Mouse (Mus musculus) urinary bladder, adult 2 months (tissue): Measurements from ENCODE around the gene Alpk3. TPM values are rescaled to one million over a fixed set of nuclear protein-coding genes. Genes with fewer than 3 reads are reported as not detected.

Source experiments
- DNase-seq: peaks from one replicate; pipeline ENCODE4 v3.0.0; 2022; ENCODE audit warnings: low spot score
- polyA plus RNA-seq: library from polyadenylated mRNA; depleted of rRNA; stranded (reverse); fragments of >200 nt; gene quantifications from 2 replicates; pipeline ENCODE4 v1.2.3, GENCODE M21; 2012; rRNA removed

Gene Alpk3
- polyA plus RNA-seq = 0.03 and 0.13 TPM in 2 replicates

GRCm38 (mm10) chr7:81057471-81057870, at the start of gene Alpk3:
Gene Alpk3, plus strand, starts transcription at chr7:81057600.
- no peak for DNase-seq

DNA sequence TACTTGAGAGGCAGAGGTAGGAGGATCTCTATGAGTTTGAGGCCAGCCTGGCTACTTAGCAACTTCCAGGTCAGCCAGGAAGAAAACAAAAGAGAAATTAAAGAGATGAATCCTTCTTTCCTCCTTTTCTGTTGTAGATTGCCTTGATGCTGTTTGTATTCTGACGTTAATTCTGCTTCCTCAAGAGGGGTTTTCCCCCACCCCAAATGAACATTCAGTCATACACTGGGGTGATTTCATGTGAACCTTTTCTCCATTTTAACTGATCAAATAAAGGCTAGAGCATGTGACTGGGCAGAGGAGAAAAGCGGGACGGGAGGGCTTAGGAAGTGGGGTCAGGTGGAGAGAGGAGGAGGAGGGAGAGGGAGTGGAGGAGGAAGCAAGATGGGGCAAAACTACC, 49.1 kb upstream of the Alpk3 start:
- no peak for DNase-seq

DNA sequence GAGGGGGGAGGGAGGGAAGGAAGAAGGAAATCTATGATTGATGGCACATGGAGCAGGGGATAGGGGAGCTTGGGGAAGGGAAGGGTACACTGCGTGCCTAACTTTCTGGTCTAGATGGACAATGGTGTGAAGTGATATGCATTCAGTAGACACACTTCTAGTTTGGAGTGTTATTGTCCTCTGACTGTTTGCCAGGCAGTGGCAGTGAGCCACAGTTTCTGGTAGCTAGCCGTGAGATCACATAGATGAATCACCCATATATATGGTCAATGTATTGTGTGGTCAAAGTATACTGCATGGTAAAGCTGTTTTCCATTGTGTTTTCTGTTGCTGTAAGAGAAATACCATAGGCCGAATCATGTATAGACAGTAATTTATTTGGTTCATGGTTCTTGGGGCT, 45.8 kb upstream of the Alpk3 start:
- no peak for DNase-seq

- DNase-seq = no peak
Observed at GRCm38 (mm10) chr7:81020307-81020706, 37.1 kb upstream of the Alpk3 start.

GRCm38 (mm10) chr7:81022731-81023130, 34.7 kb upstream of the Alpk3 start:
- no peak for DNase-seq

- DNase-seq = no peak
Observed at GRCm38 (mm10) chr7:81024118-81024517, 33.3 kb upstream of the Alpk3 start.

GRCm38 (mm10) chr7:81024651-81025050, 32.7 kb upstream of the Alpk3 start:
- no peak for DNase-seq

DNA sequence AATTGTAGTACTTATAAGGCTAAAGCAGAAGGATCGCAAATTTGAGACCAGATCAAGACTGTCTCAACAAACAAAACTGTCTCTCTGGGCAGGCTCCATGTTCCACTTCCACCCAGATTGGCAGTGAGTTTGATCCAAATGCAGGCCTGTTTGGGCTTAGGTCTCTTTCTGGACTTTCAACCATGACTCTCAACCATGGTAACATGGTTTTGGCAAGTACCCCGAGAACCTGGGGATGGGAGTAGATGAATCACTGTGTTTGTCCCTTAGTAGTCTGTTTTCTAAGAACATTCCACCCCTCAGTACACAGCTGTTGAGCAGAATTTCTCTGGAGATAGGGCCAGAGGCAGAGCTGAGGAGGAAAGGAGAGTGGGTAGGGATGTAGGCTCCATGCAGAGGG, 31.6 kb upstream of the Alpk3 start:
- DNase-seq = no peak

DNA sequence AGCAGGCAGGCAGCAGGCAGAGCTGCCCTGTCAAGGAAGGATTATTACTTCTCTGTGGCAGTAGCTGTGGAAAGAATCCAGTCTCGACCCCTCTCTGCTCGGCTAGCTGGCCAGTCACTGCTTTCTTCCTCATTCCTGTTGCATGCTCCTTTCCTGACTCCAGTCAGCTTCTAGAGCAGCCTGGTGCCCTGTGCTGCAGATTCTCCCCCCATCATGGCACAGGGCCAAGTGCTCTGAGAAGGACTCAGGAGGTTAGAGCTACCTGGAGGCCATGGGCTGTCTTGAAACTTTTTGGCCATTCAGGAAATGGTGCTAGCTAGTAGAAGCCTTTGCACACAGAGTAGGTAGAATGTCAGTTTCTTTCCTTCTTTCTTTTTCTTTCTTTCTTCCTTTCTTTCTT, 17.7 kb upstream of the Alpk3 start:
- no peak for DNase-seq

- no peak for DNase-seq
Observed at GRCm38 (mm10) chr7:81043023-81043620, 14.3 kb upstream of the Alpk3 start.

DNA sequence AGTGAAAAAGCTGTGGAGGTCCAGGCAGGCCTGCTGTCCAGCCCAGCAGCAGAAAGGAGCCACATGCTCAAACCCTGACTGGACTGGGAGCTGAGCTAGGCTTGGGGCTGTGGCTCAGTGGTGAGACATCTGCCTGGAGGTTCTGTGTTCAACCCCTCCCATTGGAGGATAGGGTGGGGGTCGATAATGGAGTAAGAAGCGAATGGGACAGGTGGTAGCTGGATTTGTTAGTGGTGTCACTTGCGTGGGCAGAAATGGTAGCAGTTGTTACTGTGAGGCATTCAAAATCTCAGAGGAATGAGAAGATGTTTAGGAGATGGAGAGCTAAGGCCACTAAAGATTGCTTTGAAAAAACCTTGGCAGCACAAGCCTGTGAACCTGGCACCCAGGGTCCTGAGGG, 9.6 kb upstream of the Alpk3 start:
- DNase-seq = no peak

- DNase-seq = no peak
Observed at GRCm38 (mm10) chr7:81048513-81048912, 8.9 kb upstream of the Alpk3 start.

DNA sequence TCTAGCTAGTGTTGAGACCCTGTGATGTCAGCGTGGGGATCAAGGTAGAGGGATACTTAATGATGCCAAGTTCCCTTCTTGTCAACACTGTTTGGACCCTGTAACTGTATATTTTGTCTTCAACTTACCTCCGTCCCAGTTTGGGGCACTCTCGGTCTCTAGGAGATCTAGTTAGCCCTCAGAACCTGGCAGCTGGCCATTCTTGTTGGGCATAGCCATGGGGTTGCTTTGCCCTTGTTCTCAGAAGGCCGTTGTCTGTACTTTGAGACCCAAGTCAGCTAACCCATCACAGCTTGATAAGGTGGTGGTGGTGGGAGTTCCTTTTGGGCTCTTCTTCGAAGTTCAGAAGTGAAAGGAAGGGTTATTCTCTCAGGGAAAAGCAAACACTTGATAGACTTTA, 7.4 kb upstream of the Alpk3 start:
- no peak for DNase-seq

DNA sequence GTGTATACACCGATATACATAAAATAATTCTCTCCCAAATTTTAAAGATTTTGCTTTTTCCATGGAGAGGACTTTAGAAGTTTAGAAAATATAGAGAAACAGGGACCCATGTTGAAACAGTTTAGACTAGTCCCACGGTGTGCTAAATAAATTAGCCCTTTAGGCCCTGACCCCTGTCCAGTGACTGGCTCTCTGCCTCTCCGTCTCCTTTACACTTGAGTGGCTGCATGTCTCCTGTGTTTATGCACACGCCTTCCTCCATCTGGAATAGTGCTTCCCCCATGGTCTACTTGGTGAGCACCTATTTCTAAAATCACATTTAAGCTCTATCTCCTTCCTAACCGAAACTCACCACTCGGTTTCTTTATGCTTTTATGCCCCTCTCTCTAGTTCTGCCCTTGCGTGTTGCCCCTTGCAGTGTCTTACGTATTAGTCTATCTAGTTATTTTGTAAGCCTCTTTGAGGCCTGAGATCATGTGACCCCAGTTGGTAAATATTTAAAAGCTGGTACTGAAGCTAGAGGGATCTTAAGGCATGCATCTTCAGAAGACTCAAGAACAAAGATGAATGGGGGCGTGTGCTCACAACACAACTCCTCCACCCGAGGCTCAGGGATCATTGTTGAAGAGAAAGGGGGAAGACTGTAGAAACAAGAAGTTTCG, 1.6 kb upstream of the Alpk3 start:
- DNase-seq = no peak

GRCm38 (mm10) chr7:81057901-81058711, 706 bp downstream of the Alpk3 start:
- no peak for DNase-seq

DNA sequence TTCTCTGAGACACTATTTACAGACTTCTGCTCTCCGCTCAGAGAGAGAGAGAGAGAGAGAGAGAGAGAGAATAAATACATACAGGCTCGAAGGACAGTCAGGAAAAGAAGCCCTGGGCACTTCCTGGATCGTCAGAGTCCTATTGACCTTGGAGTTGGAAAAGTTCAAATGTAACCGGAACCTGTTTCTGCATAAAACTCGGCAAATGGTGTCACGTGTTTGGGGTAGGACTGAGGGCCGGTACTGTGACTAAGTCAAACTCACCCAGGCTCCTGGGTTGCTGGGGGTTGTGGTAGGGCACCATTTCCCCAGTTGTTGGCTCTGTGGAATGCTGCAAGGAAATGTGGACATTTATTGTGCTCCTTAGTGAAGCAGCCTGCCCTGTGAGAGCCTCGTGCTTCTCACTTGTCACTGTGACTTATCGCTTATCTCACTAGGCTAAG, 1.3 kb downstream of the Alpk3 start:
- DNase-seq = no peak

DNA sequence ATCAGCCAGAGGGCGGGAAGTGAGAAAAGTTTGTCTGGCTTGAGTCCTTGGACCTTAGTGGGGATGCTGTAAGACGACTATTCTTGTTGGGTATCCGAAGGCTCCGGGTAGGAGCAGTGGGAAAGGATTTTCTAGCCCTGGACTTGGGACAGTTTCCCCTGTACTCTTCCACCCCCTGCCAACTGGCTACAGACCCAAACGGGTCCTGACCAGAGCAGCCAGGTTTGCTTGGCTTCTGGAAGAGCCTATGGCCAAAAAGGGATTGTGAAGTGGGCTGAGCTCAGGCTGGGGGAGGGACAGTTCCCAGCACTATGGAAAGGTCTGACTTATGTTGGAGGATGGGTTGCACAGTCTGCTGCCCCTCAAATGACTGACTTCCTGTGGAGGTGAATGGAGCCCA, 2.0 kb downstream of the Alpk3 start:
- no peak for DNase-seq

DNA sequence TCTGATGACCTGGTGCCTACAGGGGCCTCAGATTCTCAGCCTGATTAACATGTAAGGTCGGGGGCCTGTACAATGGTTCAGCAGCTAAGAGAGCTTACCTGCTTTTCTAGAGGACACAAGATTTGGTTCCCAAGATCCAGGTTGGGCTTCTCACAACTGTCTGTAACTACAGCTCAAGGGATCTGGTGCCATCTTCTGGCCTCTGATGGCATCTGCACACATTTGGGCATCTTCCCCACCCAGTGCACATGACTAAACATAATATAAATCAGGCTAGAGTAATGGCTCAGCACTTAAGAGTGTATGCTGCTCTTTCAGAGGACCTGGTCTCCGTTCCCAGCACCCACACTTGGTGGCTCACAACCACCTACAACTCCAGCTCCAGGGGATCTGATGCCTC, 3.5 kb downstream of the Alpk3 start:
- DNase-seq = no peak

GRCm38 (mm10) chr7:81061936-81062335, 4.5 kb downstream of the Alpk3 start:
- no peak for DNase-seq

GRCm38 (mm10) chr7:81063332-81063731, 5.9 kb downstream of the Alpk3 start:
- DNase-seq = no peak

DNA sequence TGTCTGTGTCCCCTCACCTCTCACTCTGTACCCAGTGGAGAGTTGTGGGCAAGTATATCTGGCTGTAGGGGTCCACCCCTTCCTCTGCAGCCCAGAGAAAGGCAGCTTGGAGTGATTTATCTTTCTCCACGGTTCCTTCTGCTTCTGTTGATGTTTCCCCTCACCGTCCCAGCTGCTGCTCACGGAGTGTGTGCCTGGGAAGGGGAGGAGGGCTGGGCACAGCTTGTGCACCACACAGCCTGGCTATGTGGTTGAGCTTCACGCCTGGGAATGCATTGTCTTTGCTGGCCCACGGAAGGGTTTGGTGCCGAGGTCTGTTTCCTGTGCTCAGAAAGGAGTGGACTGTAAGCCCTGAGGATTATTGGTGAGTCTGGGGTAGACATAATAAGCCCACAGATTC, 9.3 kb downstream of the Alpk3 start:
- DNase-seq = no peak

- DNase-seq = no peak
Observed at GRCm38 (mm10) chr7:81072463-81072862, 15.1 kb downstream of the Alpk3 start.

- no peak for DNase-seq
Observed at GRCm38 (mm10) chr7:81073273-81073672, 15.9 kb downstream of the Alpk3 start.
